Mouse (Mus musculus) MEL (cell line): ENCODE data around the gene Awat1.

Experiments
- CTCF ChIP-seq, 3 experiments: IDR thresholded peaks in 2 of 3; conservative IDR thresholded peaks in 1 of 3; 2 replicates each; pipeline ENCODE4 v1.5.1; 2011 to 2012; ENCODE audit warnings: low read length in 3 of 3, low read depth in 2 of 3, mild to moderate bottlenecking in 2 of 3, improper control_type of control experiment in 1 of 3, inconsistent platforms in 1 of 3, mixed read lengths in 1 of 3, moderate library complexity in 1 of 3; ENCODE audit not compliant: control insufficient read depth in 1 of 3, insufficient read depth in 1 of 3, poor library complexity in 1 of 3, severe bottlenecking in 1 of 3
- EP300 ChIP-seq, 2 experiments: IDR thresholded peaks; 2 replicates each; pipeline ENCODE4 v1.6.1; 2011; ENCODE audit warnings: improper control_type of control experiment in 2 of 2, low read length in 2 of 2, low read depth in 1 of 2, mild to moderate bottlenecking in 1 of 2
- KAT2A ChIP-seq: conservative IDR thresholded peaks from 2 replicates; pipeline ENCODE4 v1.6.1; 2012; ENCODE audit warnings: low read depth, low read length, improper control_type of control experiment, inconsistent platforms
- MXI1 ChIP-seq: IDR thresholded peaks from 2 replicates; pipeline ENCODE4 v1.6.1; 2011; ENCODE audit warnings: mild to moderate bottlenecking, low read depth, low read length, improper control_type of control experiment
- POLR2A ChIP-seq, 2 experiments: IDR thresholded peaks; 2 replicates each; pipeline ENCODE4 v1.6.1; 2011 to 2012; ENCODE audit warnings: low read length in 2 of 2, mild to moderate bottlenecking in 2 of 2, control low read depth in 1 of 2, improper control_type of control experiment in 1 of 2, low read depth in 1 of 2, moderate library complexity in 1 of 2; ENCODE audit not compliant: control insufficient read depth in 1 of 2, insufficient read depth in 1 of 2, poor library complexity in 1 of 2
- RCOR1 ChIP-seq: IDR thresholded peaks from 2 replicates; pipeline ENCODE4 v1.6.1; 2012; ENCODE audit warnings: low read depth, mild to moderate bottlenecking, inconsistent platforms, low read length, improper control_type of control experiment
- SIN3A ChIP-seq: IDR thresholded peaks from 2 replicates; pipeline ENCODE4 v1.6.1; 2012; ENCODE audit warnings: low read length, improper control_type of control experiment, inconsistent platforms
- SMC3 ChIP-seq: IDR thresholded peaks from 2 replicates; pipeline ENCODE4 v1.6.1; 2011; ENCODE audit warnings: low read depth, low read length, improper control_type of control experiment
- TAL1 ChIP-seq: IDR thresholded peaks from 2 replicates; pipeline ENCODE4 v1.6.1; 2012; ENCODE audit warnings: mild to moderate bottlenecking, inconsistent platforms, low read length, moderate library complexity, mixed read lengths

GRCm38 (mm10) chrX:100618488-100618887 is 46.4 kb downstream of the Awat1 start:
- no peak for TF ChIP-seq CTCF (IDR thresholded peaks at IDR 0.05 in 2 of 3, conservative IDR thresholded peaks at IDR 0.05 in 1 of 3; ENCODE audit: control insufficient read depth in 1 of 3, insufficient read depth in 1 of 3, low read depth in 2 of 3, low read length in 3 of 3, poor library complexity in 1 of 3, severe bottlenecking in 1 of 3)
- no peak for TF ChIP-seq MXI1
- no peak for TF ChIP-seq TAL1
- TF ChIP-seq SIN3A = no peak
- no peak for TF ChIP-seq KAT2A
- TF ChIP-seq RCOR1 = no peak
- no peak for TF ChIP-seq EP300 (IDR thresholded peaks at IDR 0.05; ENCODE audit: low read depth in 1 of 2, low read length in 2 of 2)
- TF ChIP-seq SMC3 = no peak
- TF ChIP-seq POLR2A (IDR thresholded peaks at IDR 0.05; ENCODE audit: control insufficient read depth in 1 of 2, insufficient read depth in 1 of 2, low read depth in 1 of 2, low read length in 2 of 2, poor library complexity in 1 of 2) = no peak
